Mouse (Mus musculus): ENCODE measurements at regions not wholly inside any gene's neighbourhood (a gene's known extent, or its start where the extent isn't known, plus 50 kb on each side); places are given as distances from the start of the nearest gene placed in this dataset.

DNA sequence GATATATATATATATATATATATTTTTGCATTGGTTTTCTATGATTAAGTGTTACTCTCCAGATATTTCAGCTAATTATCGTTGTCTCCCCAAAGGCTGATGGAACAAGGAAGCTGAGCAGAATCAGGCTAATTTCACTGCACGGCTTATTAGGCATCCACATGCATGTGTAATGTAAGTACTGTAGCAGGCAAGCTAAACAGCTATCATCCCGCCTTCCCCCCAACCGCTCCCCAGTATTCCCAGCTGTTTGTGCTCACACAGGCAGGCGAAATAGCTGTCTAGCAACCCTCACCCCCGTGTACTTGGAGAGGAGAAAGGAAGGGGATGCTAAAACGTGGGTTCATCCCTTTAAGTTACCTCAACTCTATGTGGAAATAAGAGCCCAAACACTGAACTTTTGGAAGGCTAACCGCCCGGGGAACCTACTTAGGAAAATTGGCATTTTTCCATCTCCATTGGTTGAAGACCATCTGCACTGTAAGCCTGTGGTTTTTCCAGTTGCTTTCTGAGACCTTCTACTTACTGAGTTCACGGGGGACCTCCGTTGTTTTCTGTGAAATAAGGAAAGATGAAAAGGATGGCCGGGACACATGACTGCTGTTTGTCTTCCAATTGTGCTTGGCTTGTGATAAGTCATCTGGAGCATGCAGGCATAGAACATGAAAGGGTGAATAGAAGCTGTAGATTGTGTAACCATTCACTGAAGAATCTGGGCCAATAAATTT is 254.7 kb upstream of the Nbea start:
- intact Hi-C loops (cut with DNase I) = no loop called here
- no peak for DNase-seq (ENCODE audit: low spot score in 2 of 2)

DNA sequence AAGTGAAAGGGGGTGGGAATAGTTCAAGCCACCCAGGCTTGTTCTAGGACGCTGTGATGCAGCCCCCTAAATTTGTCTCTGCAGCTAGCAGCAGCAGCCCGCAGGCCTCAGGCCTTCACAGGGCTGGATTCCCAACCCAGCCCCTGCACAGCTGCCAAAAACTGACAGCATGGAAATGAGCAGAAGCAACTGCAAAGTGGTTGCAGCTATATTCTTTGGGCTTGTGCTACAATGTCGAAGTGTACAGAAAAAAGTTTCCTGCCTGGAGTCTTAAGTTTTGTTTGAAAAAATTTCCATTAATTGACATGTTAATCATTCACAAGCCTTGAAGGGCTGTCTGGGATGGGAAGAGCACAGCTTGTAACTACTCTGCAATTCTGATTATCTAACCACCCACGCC is 253.6 kb upstream of the Nbea start:
- intact Hi-C loops (cut with DNase I) = no loop called here
- peak; percentile 6 to 21 for DNase-seq (ENCODE audit: low spot score in 2 of 2)

DNA sequence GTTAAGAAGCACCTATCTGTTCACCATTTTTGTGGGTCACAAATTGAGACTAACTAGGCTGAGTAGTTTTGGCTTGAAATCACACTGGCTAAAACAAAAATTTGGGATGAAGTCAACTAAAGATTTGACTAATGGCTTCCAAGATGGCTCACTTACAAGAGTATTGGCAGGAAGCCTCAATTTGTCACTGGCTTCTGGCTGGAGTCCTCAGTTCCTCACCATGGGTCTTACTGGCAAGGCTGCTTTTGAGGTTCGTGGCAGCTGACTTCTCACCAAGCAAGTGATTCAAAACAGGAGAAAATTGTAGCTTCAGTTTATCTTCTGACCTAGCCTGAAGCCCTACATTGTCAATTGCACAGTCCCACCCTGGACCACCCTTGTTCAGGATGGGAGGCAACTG is 250.0 kb upstream of the Nbea start:
- DNase-seq (ENCODE audit: low spot score in 2 of 2) = no peak
- intact Hi-C loops (cut with DNase I) = no loop called here

DNA sequence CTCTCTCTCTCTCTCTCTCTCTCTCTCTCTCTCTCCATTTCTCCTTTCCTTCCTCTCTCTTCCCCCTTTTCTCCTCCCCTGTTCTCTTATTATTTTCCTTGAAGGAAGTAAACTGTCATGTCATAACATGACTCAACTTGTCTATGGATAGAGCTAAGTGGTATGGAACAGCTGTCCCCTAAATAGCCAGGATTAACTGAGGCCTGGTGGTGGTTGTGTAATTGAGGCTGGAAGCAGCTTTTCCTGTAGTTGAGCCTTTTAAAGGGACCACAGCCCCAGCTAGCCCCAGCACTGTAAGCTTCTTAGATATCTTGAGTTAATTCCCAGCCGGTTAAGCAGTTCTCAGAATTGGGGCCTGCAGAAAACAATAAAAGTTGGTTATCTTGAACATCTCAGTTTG is 243.7 kb upstream of the Nbea start:
- DNase-seq (ENCODE audit: low spot score in 2 of 2) = no peak
- intact Hi-C loops (cut with DNase I) = no loop called here

DNA sequence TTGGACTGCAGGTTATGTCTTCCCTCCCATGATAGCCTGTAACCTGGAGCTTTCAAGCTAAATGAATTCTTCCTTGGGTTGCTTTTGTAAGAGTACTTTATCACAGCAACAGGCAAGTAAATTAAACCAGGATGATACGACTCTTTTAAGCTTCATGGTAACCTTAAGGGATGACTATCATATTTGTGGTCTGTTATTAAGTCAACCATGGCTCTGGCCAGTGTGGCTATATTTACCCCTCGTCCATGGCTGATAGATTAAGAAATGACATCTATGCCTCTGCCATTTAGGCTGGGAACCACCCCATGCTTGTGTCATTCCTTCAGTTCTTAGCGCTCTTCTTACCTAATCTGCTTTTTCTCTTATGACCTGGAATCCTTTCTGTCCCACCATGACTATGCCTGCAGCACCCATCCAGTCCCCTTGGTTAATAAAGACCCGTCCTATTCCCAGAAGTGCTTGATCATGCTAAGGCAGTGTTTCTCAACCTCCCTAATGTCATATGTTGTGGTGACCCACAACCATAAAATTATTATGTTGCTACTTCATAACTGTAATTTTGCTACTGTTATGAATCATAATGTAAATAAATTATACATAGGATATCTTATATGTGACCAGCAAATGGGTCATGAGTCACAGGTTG is 214.5 kb upstream of the Nbea start:
- intact Hi-C loops (cut with DNase I) = no loop called here
- no peak for DNase-seq (ENCODE audit: low spot score in 2 of 2)

DNA sequence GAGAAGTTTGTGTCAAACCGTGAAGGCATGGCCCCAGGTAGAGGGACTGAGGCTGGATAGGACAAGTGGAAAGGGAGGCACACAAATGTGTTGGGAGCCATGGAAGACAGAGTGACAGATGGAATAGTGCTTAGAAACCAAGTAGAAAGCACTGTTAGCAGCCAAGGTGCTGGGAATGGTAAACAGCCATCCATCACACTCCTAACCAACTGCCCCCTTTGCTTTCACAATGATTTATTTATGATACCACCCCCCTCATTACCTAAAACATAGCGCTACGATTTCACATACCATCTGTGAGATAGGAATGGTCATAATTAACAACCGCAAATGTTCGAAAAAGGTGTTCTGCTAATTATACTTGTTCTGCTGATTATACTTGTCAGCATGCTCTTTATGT is 209.6 kb upstream of the Nbea start:
- DNase-seq (ENCODE audit: low spot score in 2 of 2) = no peak
- intact Hi-C loops (cut with DNase I) = no loop called here

DNA sequence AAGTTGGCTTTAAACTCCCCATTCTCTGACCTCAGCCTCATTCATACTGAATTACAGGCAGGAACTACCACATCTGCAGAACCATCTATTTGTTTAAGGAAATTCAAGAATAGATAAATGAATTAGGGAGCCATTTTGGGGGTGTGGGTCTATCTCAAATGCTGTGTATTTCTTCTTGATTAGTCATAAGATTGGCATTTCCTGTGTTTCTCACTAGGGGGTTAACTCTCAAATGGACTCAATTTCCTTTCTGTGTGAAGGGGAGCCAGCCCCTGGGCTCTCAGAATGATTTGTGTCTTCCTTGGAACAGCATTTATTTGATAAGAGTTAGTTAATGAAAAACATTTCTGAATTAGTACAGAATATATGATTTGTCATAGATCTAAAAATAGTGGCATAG is 196.8 kb upstream of the Nbea start:
- intact Hi-C loops (cut with DNase I) = no loop called here
- no peak for DNase-seq (ENCODE audit: low spot score in 2 of 2)

DNA sequence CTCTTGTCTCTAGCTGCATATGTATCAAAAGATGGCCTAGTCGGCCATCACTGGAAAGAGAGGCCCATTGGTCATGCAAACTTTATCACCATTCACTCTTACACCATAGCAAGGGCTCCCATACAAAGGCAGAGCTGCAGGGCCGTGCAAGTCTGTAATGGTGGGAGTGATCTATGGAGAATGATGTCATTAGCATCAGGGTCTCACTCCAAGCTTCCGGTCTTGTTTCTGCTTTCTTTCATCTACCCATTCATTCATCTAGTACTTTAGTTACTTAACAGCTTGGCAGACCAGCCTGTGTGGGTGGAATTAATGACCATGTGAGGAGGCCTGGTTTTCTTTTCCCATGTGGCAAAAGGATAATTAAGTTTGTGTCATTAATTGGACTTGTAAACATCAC is 196.0 kb upstream of the Nbea start:
- no peak for DNase-seq (ENCODE audit: low spot score in 2 of 2)

DNA sequence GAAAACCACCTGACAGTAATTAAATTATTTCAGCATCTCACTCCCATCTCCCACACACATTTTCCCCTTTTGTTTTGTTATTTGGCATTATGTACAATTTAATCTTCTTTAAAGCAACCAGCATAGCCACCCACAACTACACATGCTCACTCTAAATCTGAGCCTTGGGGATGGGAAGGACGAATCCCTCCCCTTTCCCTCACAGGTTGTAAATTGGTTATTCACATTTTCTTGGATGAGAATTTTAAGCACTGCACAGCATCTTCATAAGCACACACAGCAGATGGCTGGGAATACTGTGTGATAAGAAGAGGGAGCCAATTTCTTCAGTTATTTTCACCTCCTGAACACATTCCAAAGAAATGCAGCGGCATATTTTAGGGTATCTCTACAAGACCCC is 179.0 kb upstream of the Nbea start:
- intact Hi-C loops (cut with DNase I) = loop anchor here (10.0 kb wide), 1 partner anchor 422 kb away; no protein-coding TSS in a partner anchor
- DNase-seq (ENCODE audit: low spot score in 2 of 2) = peak; percentile 55 to 75

More for the DNA sequence above, 196.0 kb upstream of the Nbea start:
- intact Hi-C loops (cut with DNase I) = no loop called here

DNA sequence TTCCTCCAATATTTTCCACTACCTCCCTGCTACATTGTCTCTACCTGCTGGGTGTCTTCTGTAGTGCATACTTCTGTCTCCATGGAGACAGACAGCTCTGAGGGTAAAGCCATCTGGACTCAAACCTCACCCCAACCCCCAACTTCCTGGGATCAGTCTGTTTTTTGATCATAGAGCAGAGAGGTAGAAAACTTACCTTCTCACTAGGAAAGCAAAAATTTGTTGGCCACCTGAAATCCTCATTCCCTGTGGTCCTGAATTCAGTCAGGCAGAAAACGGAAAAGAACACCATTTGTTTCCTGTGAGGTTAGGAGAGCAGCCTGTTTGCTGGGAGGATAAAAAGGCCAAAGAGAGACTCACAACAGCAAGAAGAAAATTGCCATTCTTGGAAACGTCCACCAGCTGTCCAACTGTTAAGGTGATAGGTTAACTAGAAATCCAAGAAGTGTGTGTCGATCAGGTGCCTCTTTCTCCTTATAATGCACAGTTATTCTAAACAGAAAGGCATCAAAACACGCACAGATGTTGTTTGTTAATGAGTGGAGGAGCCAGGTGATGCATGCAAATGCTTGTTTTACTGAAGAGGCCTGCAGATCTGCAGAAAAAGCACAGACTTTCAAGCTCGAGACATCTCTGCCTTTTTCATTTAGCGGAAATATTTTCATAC is 173.7 kb upstream of the Nbea start:
- DNase-seq (ENCODE audit: low spot score in 2 of 2) = peak in 1 of 2 experiments; percentile 6
- intact Hi-C loops (cut with DNase I) = no loop called here

DNA sequence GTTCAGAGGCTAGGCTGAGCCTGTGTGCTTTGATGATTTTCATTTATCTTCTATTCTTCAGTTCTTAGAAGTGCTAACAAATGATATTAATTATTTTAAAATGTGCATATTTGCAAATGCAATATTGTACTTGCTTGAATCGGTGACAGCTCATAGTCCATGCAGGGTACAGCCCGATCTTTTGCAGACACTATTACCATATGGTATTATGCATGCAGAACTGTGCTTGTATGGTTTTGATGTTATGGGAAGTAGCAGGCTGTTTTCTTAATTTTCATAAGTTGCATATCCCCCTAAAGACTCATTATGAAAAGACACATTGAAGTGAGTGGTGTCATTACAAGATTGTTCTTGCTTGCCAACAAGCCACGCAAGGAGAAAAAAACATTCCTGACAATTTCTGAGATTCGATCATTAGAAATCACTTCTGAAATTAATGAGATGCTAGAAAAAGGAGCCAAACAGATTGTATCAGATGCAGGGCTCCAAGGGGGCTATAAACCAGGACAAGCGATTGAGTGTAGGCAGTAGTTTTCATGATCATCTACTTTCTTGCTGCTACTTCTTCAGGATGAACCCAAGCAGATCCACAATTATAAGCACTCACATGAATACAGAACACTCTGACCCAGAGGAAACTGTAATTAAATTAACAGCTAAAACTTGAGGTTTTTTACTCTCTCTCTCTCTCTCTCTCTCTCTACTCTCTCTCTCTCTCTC is 172.8 kb upstream of the Nbea start:
- no peak for DNase-seq (ENCODE audit: low spot score in 2 of 2)
- intact Hi-C loops (cut with DNase I) = no loop called here

Data from left cerebral cortex, postnatal 14 days (tissue).